Mouse (Mus musculus) skeletal muscle tissue, postnatal 0 days (tissue): Measurements from ENCODE around the gene Kcnh5. TPM values are rescaled to one million over a fixed set of nuclear protein-coding genes. Genes with fewer than 3 reads are reported as not detected.

Experiments used
- polyA plus RNA-seq: library from polyadenylated mRNA; unstranded; fragments of >200 nt; fragmentation: Nextera tagmentation; extraction: Ambion mirVana; gene quantifications from 2 replicates; pipeline ENCODE4 v1.2.1, GENCODE M21; 2015

Kcnh5 gene
- not detected in 2 replicates for polyA plus RNA-seq

GRCm38 (mm10) chr12:75176691-75177645 is at the start of gene Kcnh5:
Kcnh5 (minus strand) TSS chr12:75177332.

Other genes starting within 250 kb of the Kcnh5 start
- gene Rhoj, start 131.0 kb upstream of the Kcnh5 start, polyA plus RNA-seq, result 59.3 and 66.2 TPM in 2 replicates
- not detected in 2 replicates for gene Gphb5, start 239.4 kb upstream of the Kcnh5 start, polyA plus RNA-seq